ENCODE assay signal across 9 mouse cellular contexts in the genomic region with DNA sequence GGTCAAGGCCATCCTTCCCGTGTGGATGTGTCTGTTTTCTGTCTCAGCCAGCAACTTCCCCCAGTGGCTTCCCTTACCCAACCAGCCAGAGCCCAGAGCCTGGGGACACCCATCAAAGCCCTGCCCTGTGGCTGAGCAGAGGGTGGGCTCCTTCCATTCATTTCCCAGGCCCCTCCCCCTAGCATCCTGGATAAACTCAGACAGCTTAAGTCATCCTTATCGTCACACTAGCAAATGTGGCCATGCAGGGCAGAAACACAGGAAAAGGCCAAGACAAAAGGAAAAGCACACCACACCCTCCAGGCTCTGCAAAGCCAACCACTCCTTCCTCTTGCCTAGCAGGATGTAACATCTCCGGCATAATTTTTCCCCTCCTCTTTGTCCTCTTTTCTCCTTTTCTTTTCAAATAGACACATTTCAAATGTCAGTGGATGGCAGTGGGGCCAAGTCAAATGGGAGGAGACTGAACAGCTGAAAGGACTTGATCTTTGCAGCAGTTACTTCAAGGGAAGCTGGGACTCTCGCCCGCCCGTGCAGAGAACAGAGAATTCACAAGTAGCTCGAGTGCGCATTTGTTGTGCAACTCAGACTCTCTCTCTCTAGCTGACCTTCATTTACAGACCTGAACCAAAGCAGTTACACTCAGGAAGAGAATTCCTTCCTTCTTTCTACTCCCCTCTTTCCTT. TPM values are rescaled to one million over a fixed set of nuclear protein-coding genes. Genes with fewer than 3 reads are reported as not detected.
DNase-seq lines count a peak whose midpoint lies in the region; ATAC-seq and TF ChIP-seq lines count a peak whose summit lies in the region.
"Had no signal": no experiment of that assay in that cellular context is flagged by ENCODE, and none has a peak within 500 bp of the region (broad histone marks: within the 10 kb centered on the region; RNA-seq: fewer than 3 reads in every experiment).

No protein-coding gene starts in this region.

- no peaks in the 10 kb centered on the region for H3K36me3 ChIP-seq in liver, embryonic 11.5 days (ENCODE audit: control insufficient read depth, insufficient read depth, low read length)
- H3K36me3 ChIP-seq in midbrain, postnatal 0 days (ENCODE audit: insufficient read depth, low read length): no peaks in the 10 kb centered on the region
- H3K36me3 ChIP-seq: embryonic facial prominence, embryonic 12.5 days had no signal

- H3K4me3 ChIP-seq in liver, embryonic 11.5 days (ENCODE audit: low read depth, low read length): no peak overlapping the region
- H3K4me3 ChIP-seq in midbrain, postnatal 0 days (ENCODE audit: low read depth, low read length): no peak overlapping the region
- H3K4me3 ChIP-seq: embryonic facial prominence, embryonic 12.5 days had no signal

- H3K4me2 ChIP-seq in liver, embryonic 11.5 days: no peak overlapping the region
- no peak overlapping the region for H3K4me2 ChIP-seq in midbrain, postnatal 0 days (ENCODE audit: low read depth, low read length, poor library complexity, severe bottlenecking)
- H3K4me2 ChIP-seq: embryonic facial prominence, embryonic 12.5 days had no signal

- H3K9ac ChIP-seq in liver, embryonic 11.5 days (ENCODE audit: low read depth, low read length): no peak overlapping the region
- no peak overlapping the region for H3K9ac ChIP-seq in midbrain, postnatal 0 days (replicated peaks; ENCODE audit: low read length, poor library complexity, severe bottlenecking)
- H3K9ac ChIP-seq: embryonic facial prominence, embryonic 12.5 days had no signal

- no peak for TF ChIP-seq CTCF in midbrain, postnatal 0 days (IDR thresholded peaks at IDR 0.05)

- WGBS in liver, embryonic 11.5 days: 38% methylated on average over 8 of the region's 8 CpGs
- WGBS in midbrain, postnatal 0 days: 25% methylated on average over 8 of the region's 8 CpGs

- DNase-seq in cerebellum, adult 9-11 months: peak; percentile 9
- no peak for DNase-seq in cerebellum, postnatal 4 days (ENCODE audit: low spot score in 2 of 2)
- peak; percentile 47 for DNase-seq in embryo, embryonic 10.5 days (ENCODE audit: low spot score)
- peak; percentile 29 to 57 for DNase-seq in heart, postnatal 36 days
- no peak for DNase-seq in liver, embryonic 11.5 days (ENCODE audit: low spot score)
- DNase-seq in midbrain, postnatal 0 days (ENCODE audit: low spot score): peak; percentile 61
- no peak for DNase-seq in ovary, postnatal 14 days (ENCODE audit: low spot score)
- no peak for DNase-seq in thymus, postnatal 4 days

- ATAC-seq in liver, embryonic 11.5 days (replicated peaks; ENCODE audit: low FRiP score): peak; percentile 58
- peak; percentile 47; the same call in 1 of the 2 replicates for ATAC-seq in midbrain, postnatal 0 days (ENCODE audit: low FRiP score)

- no peaks in the 10 kb centered on the region for H3K9me3 ChIP-seq in liver, embryonic 11.5 days (ENCODE audit: control insufficient read depth, low read length)
- no peaks in the 10 kb centered on the region for H3K9me3 ChIP-seq in midbrain, postnatal 0 days (ENCODE audit: low read length)

- intact Hi-C loops in heart, postnatal 36 days (cut with DNase I): no loop called here

- H3K4me1 ChIP-seq in liver, embryonic 11.5 days (replicated peaks; ENCODE audit: control insufficient read depth, insufficient read depth, low read length): no peaks in the 10 kb centered on the region
- peaks cover 3% of the 10 kb centered on the region; the same call in 1 of the 2 replicates for H3K4me1 ChIP-seq in midbrain, postnatal 0 days (ENCODE audit: insufficient read depth, low read length)
- H3K4me1 ChIP-seq: embryonic facial prominence, embryonic 12.5 days had no signal

- peak overlapping the region; percentile 26; the same call in 1 of the 2 replicates for H3K27ac ChIP-seq in liver, embryonic 11.5 days (ENCODE audit: low read depth, low read length)
- H3K27ac ChIP-seq in midbrain, postnatal 0 days (ENCODE audit: low read depth, low read length): no peak overlapping the region
- H3K27ac ChIP-seq: embryonic facial prominence, embryonic 12.5 days had no signal

- no peaks in the 10 kb centered on the region for H3K27me3 ChIP-seq in liver, embryonic 11.5 days (replicated peaks; ENCODE audit: control insufficient read depth, insufficient read depth, low read length)
- H3K27me3 ChIP-seq in midbrain, postnatal 0 days (ENCODE audit: insufficient read depth, low read length): no peaks in the 10 kb centered on the region
- H3K27me3 ChIP-seq: embryonic facial prominence, embryonic 12.5 days had no signal

RNA-seq across cellular contexts. Expression of a gene that starts 38.0 kb away (rescaled TPM):
- 10 to 100 TPM; 25.3 to 28.3 TPM for total RNA-seq in heart, postnatal 36 days (2021)
- polyA plus RNA-seq in liver, embryonic 11.5 days (2014; fragmentation: Nextera tagmentation; extraction: Ambion mirVana): 5.2 and 6.2 TPM in 2 replicates
- total RNA-seq in midbrain, postnatal 0 days (2014; rRNA removed): 56.7 and 60.1 TPM in 2 replicates
- 14.0 and 17.1 TPM in 2 replicates for polyA plus RNA-seq in midbrain, postnatal 0 days (2015; fragmentation: Nextera tagmentation; extraction: Ambion mirVana)

Comparison
In these comparisons a context has a peak if more than half of its experiments do, and no peak if none do; other contexts are left out.
1. DNase-seq: peak in cerebellum, adult 9-11 months (single experiment), embryo, embryonic 10.5 days (single experiment), heart, postnatal 36 days (2 of 2) and midbrain, postnatal 0 days (single experiment); none in cerebellum, postnatal 4 days (0 of 2), liver, embryonic 11.5 days (single experiment), ovary, postnatal 14 days (single experiment) and thymus, postnatal 4 days (single experiment).